In genomic region chr5:111733851-111734250, GRCm38 (mm10) we compare ENCODE assay signal across 35 mouse cellular contexts. TPM values are rescaled to one million over a fixed set of nuclear protein-coding genes. Genes with fewer than 3 reads are reported as not detected.
DNase-seq lines count a peak whose midpoint lies in the region; ATAC-seq lines count a peak whose summit lies in the region.
"Had no signal": no experiment of that assay in that cellular context is flagged by ENCODE, and none has a peak within 500 bp of the region (broad histone marks: within the 10 kb centered on the region; RNA-seq: fewer than 3 reads in every experiment).

Gene Gm26897 (plus strand): TSS chr5:111733924.

- no peak for ATAC-seq in heart, embryonic 11.5 days (replicated peaks; ENCODE audit: insufficient number of reproducible peaks, low FRiP score, low TSS enrichment)
- no peak for ATAC-seq in limb, embryonic 15.5 days (ENCODE audit: insufficient number of reproducible peaks, low FRiP score, low TSS enrichment, low read depth)
- ATAC-seq: CD4-positive, CD25-positive, alpha-beta regulatory T cell, adult 4 months; forebrain, embryonic 13.5 days; forebrain, embryonic 16.5 days; hindbrain, postnatal 0 days; inflammation-experienced regulatory T-cells, adult 6 months; intestine, embryonic 16.5 days had no signal

- intact Hi-C loops in heart, postnatal 25 days (cut with DNase I), result no loop called here

- H3K4me3 ChIP-seq in heart, embryonic 11.5 days (ENCODE audit: low read depth, low read length), result no peak within 1 kb of the TSS
- no peak within 1 kb of the TSS for H3K4me3 ChIP-seq in limb, embryonic 15.5 days
- H3K4me3 ChIP-seq: embryonic facial prominence, embryonic 13.5 days; erythroblast, embryonic 14.5 days; forebrain, embryonic 10.5 days; forebrain, embryonic 13.5 days; heart, embryonic 13.5 days had no signal

- 77% methylated on average over 12 of the region's 12 CpGs for WGBS in heart, embryonic 11.5 days (ENCODE audit: insufficient replicate concordance)
- 79% methylated on average over 12 of the region's 12 CpGs for WGBS in limb, embryonic 15.5 days

- no peak within 1 kb of the TSS for H3K4me2 ChIP-seq in heart, embryonic 11.5 days
- no peak within 1 kb of the TSS for H3K4me2 ChIP-seq in limb, embryonic 15.5 days
- H3K4me2 ChIP-seq: embryonic facial prominence, embryonic 13.5 days; forebrain, embryonic 13.5 days; heart, embryonic 13.5 days; hindbrain, embryonic 14.5 days had no signal

- no peaks in the 10 kb centered on the region for H3K4me1 ChIP-seq in heart, embryonic 11.5 days (ENCODE audit: control insufficient read depth, insufficient read depth, low read length)
- H3K4me1 ChIP-seq in limb, embryonic 15.5 days, result peaks cover 8% of the 10 kb centered on the region

- no peak within 1 kb of the TSS for H3K9ac ChIP-seq in heart, embryonic 11.5 days (ENCODE audit: low read depth, low read length)
- no peak within 1 kb of the TSS for H3K9ac ChIP-seq in limb, embryonic 15.5 days
- H3K9ac ChIP-seq: embryonic facial prominence, embryonic 13.5 days; forebrain, embryonic 13.5 days; heart, embryonic 13.5 days; hindbrain, embryonic 14.5 days had no signal

- DNase-seq in heart, adult 18-20 months, result peak; percentile 31 to 38
- no peak for DNase-seq in heart, adult 8-10 months (ENCODE audit: low spot score)
- peak; percentile 16 for DNase-seq in heart, postnatal 25 days (ENCODE audit: low spot score)
- DNase-seq in fibroblast of lung, adult 2 months (ENCODE audit: low read depth), result peak; percentile 49
- no peak for DNase-seq in kidney, postnatal 10 days
- DNase-seq: adrenal gland, adult 2 months; adrenal gland, postnatal 14 days; cerebellum, adult 11 months; cerebellum, adult 2 months; cerebellum, adult 9-11 months; cerebellum, postnatal 25 days; gastrocnemius, postnatal 10 days; kidney, adult 18-20 months had no signal

- H3K27me3 ChIP-seq in heart, embryonic 11.5 days (ENCODE audit: control insufficient read depth, insufficient read depth, low read length), result no peaks in the 10 kb centered on the region
- H3K27me3 ChIP-seq in limb, embryonic 15.5 days, result peaks cover 3% of the 10 kb centered on the region; the same call in 1 of the 2 replicates
- H3K27me3 ChIP-seq: embryonic facial prominence, embryonic 13.5 days; heart, embryonic 13.5 days had no signal

- no peaks in the 10 kb centered on the region for H3K9me3 ChIP-seq in heart, embryonic 11.5 days (replicated peaks; ENCODE audit: control insufficient read depth, low read length)
- no peaks in the 10 kb centered on the region for H3K9me3 ChIP-seq in limb, embryonic 15.5 days
- H3K9me3 ChIP-seq: embryonic facial prominence, embryonic 13.5 days; forebrain, embryonic 13.5 days had no signal

- no peak within 1 kb of the TSS for H3K27ac ChIP-seq in heart, embryonic 11.5 days (ENCODE audit: low read depth, low read length)
- 0 out of 2 replicates have a peak within 1 kb of the TSS, but pooled peaks have one; percentile 28 for H3K27ac ChIP-seq in limb, embryonic 15.5 days
- H3K27ac ChIP-seq: embryonic facial prominence, embryonic 13.5 days; forebrain, embryonic 10.5 days; forebrain, embryonic 13.5 days; heart, embryonic 13.5 days; hindbrain, embryonic 14.5 days; hindbrain, postnatal 0 days had no signal

- H3K36me3 ChIP-seq in heart, embryonic 11.5 days (ENCODE audit: control insufficient read depth, insufficient read depth, low read length), result no peaks in the 10 kb centered on the region
- H3K36me3 ChIP-seq in limb, embryonic 15.5 days, result no peaks in the 10 kb centered on the region
- H3K36me3 ChIP-seq: embryonic facial prominence, embryonic 13.5 days; forebrain, embryonic 10.5 days; heart, embryonic 13.5 days had no signal

RNA-seq across cellular contexts. Expression of gene Gm26897, which starts in this region (rescaled TPM):
- not detected for total RNA-seq in heart, adult 18-20 months (2021)
- not detected for total RNA-seq in heart, adult 8-10 months (2022)
- total RNA-seq in heart, postnatal 25 days (2021), result not detected
- not detected in 2 replicates for polyA plus RNA-seq in heart, embryonic 11.5 days (2014; fragmentation: Nextera tagmentation; extraction: Ambion mirVana)
- polyA plus RNA-seq in limb, embryonic 15.5 days (2015; fragmentation: Nextera tagmentation; extraction: Ambion mirVana), result not detected in 2 replicates
- total RNA-seq: adrenal gland, adult 2 months; adrenal gland, postnatal 14 days; adrenal gland, postnatal 4 days; common myeloid progenitor, adult 5-6 weeks; gastrocnemius, adult 18-20 months; gastrocnemius, postnatal 10 days; heart, postnatal 36 days; hindbrain, postnatal 0 days; MEL had no signal
- polyA plus RNA-seq: adrenal gland, adult 2 months; C2C12; CD4-positive, CD25-positive, alpha-beta regulatory T cell, adult 4 months; cerebellum, adult 2 months; embryonic facial prominence, embryonic 13.5 days; erythroblast, embryonic 14.5 days; forebrain, embryonic 10.5 days; forebrain, embryonic 13.5 days; forebrain, embryonic 16.5 days; gonadal fat pad, adult 2 months; heart, embryonic 13.5 days; heart, embryonic 16.5 days; hindbrain, embryonic 11.5 days; hindbrain, embryonic 14.5 days; hindbrain, postnatal 0 days; inflammation-experienced regulatory T-cells, adult 6 months; intestine, embryonic 16.5 days had no signal

Comparison
In these comparisons a context has a peak if more than half of its experiments do, and no peak if none do; other contexts are left out.
1. Peak in DNase-seq in heart, adult 18-20 months; RNA of the gene not detected or under 1 TPM.
2. Peak in DNase-seq in heart, postnatal 25 days; RNA of the gene not detected or under 1 TPM.